ENCODE assay signal across 15 mouse cellular contexts in genomic region chr7:142326714-142327445, GRCm38 (mm10). TPM values are rescaled to one million over a fixed set of nuclear protein-coding genes. Genes with fewer than 3 reads are reported as not detected.
DNase-seq lines count a peak whose midpoint lies in the region; ATAC-seq lines count a peak whose summit lies in the region.
"Had no signal": no experiment of that assay in that cellular context is flagged by ENCODE, and none has a peak within 500 bp of the region (broad histone marks: within the 10 kb centered on the region; RNA-seq: fewer than 3 reads in every experiment).

No protein-coding gene starts in this region.

- no peak overlapping the region for H3K4me3 ChIP-seq in kidney, embryonic 14.5 days (ENCODE audit: low read length)
- H3K4me3 ChIP-seq: neural tube, embryonic 13.5 days had no signal

- H3K27me3 ChIP-seq in kidney, embryonic 14.5 days (ENCODE audit: control insufficient read depth, insufficient read depth, low read length): no peaks in the 10 kb centered on the region
- H3K27me3 ChIP-seq: neural tube, embryonic 13.5 days had no signal

- no peaks in the 10 kb centered on the region for H3K9me3 ChIP-seq in kidney, embryonic 14.5 days (ENCODE audit: control insufficient read depth, low read length)
- H3K9me3 ChIP-seq: neural tube, embryonic 13.5 days had no signal

- H3K9ac ChIP-seq in kidney, embryonic 14.5 days (ENCODE audit: low read depth, low read length): no peak overlapping the region
- H3K9ac ChIP-seq: neural tube, embryonic 13.5 days had no signal

- ATAC-seq in kidney, embryonic 14.5 days (ENCODE audit: low FRiP score, low TSS enrichment): no peak
- ATAC-seq in erythroblast, adult 5-6 weeks (replicated peaks; ENCODE audit: low FRiP score, poor library complexity, severe bottlenecking): no peak
- ATAC-seq: inflammation-experienced regulatory T-cells, adult 6 months; midbrain, embryonic 16.5 days had no signal

- peak overlapping the region; percentile 10; the same call in 1 of the 2 replicates for H3K27ac ChIP-seq in kidney, embryonic 14.5 days (ENCODE audit: low read depth, low read length)
- H3K27ac ChIP-seq: neural tube, embryonic 13.5 days had no signal

- peaks cover 18% of the 10 kb centered on the region for H3K4me1 ChIP-seq in kidney, embryonic 14.5 days (ENCODE audit: control insufficient read depth, insufficient read depth, low read length)

- no peaks in the 10 kb centered on the region for H3K36me3 ChIP-seq in kidney, embryonic 14.5 days (ENCODE audit: control insufficient read depth, insufficient read depth, low read length)
- H3K36me3 ChIP-seq: neural tube, embryonic 13.5 days had no signal

- 50% methylated on average over 9 of the region's 9 CpGs for WGBS in kidney, embryonic 14.5 days

- no peak overlapping the region for H3K4me2 ChIP-seq in kidney, embryonic 14.5 days (replicated peaks; ENCODE audit: low read depth, low read length)
- H3K4me2 ChIP-seq: neural tube, embryonic 13.5 days had no signal

- DNase-seq in adrenal gland, adult 8-10 months: peak; percentile 39
- no peak for DNase-seq in adrenal gland, postnatal 4 days (ENCODE audit: low spot score in 2 of 2)
- no peak for DNase-seq in kidney, adult 9 months
- DNase-seq in ovary, adult 18-20 months (ENCODE audit: low spot score): peak; percentile 42
- DNase-seq in ovary, postnatal 14 days (ENCODE audit: low spot score): no peak
- DNase-seq in yolk sac, embryonic 10.5 days (ENCODE audit: low spot score): peak; percentile 82
- DNase-seq: lung, adult 2 months had no signal

RNA-seq across cellular contexts. Expression of gene Krtap5-4, which starts 23.5 kb away (rescaled TPM):
- not detected for total RNA-seq in adrenal gland, adult 8-10 months (2022)
- total RNA-seq in adrenal gland, postnatal 4 days (2021): not detected
- polyA plus RNA-seq in kidney, embryonic 14.5 days (2014; fragmentation: Nextera tagmentation; extraction: Ambion mirVana): not detected in 2 replicates
- total RNA-seq in erythroblast, adult 5-6 weeks (2015; ENCODE audit: low replicate concordance): not detected in 2 replicates
- total RNA-seq in erythroblast, adult 5-6 weeks (2017; ENCODE audit: low replicate concordance): not detected in 2 replicates
- total RNA-seq: left cerebral cortex, postnatal 25 days had no signal
- polyA plus RNA-seq: frontal cortex, adult 2 months; gonadal fat pad, adult 2 months; inflammation-experienced regulatory T-cells, adult 6 months; lung, adult 2 months; midbrain, embryonic 16.5 days; neural tube, embryonic 13.5 days had no signal

RNA-seq across cellular contexts. Expression of gene Krtap5-1, which starts 30.0 kb away (rescaled TPM):
- total RNA-seq in adrenal gland, adult 8-10 months (2022): not detected
- total RNA-seq in adrenal gland, postnatal 4 days (2021): not detected
- not detected in 2 replicates for polyA plus RNA-seq in kidney, embryonic 14.5 days (2014; fragmentation: Nextera tagmentation; extraction: Ambion mirVana)
- total RNA-seq in erythroblast, adult 5-6 weeks (2015; ENCODE audit: low replicate concordance): not detected in 2 replicates
- total RNA-seq in erythroblast, adult 5-6 weeks (2017; ENCODE audit: low replicate concordance): not detected in 2 replicates
- total RNA-seq: left cerebral cortex, postnatal 25 days had no signal
- polyA plus RNA-seq: frontal cortex, adult 2 months; gonadal fat pad, adult 2 months; inflammation-experienced regulatory T-cells, adult 6 months; lung, adult 2 months; midbrain, embryonic 16.5 days; neural tube, embryonic 13.5 days had no signal

RNA-seq across cellular contexts. Expression of gene Ifitm10, which starts 46.7 kb away (rescaled TPM):
- 1 to 10 TPM; 2.7 to 7.8 (median 5.3) TPM for total RNA-seq in adrenal gland, adult 8-10 months (2022)
- total RNA-seq in adrenal gland, postnatal 4 days (2021): 1 to 10 TPM; 5.1 to 6.2 TPM
- 1.4 and 1.7 TPM in 2 replicates for polyA plus RNA-seq in kidney, embryonic 14.5 days (2014; fragmentation: Nextera tagmentation; extraction: Ambion mirVana)
- 1.0 and 1.2 TPM in 2 replicates for total RNA-seq in erythroblast, adult 5-6 weeks (2015; ENCODE audit: low replicate concordance)
- 0.42 TPM in 1 of 2 replicates, not detected in the other for total RNA-seq in erythroblast, adult 5-6 weeks (2017; ENCODE audit: low replicate concordance)

RNA-seq across cellular contexts. Expression of gene Gm4559, which starts 52.7 kb away (rescaled TPM):
- not detected for total RNA-seq in adrenal gland, adult 8-10 months (2022)
- total RNA-seq in adrenal gland, postnatal 4 days (2021): not detected
- polyA plus RNA-seq in kidney, embryonic 14.5 days (2014; fragmentation: Nextera tagmentation; extraction: Ambion mirVana): not detected in 2 replicates
- not detected in 2 replicates for total RNA-seq in erythroblast, adult 5-6 weeks (2015; ENCODE audit: low replicate concordance)
- not detected in 2 replicates for total RNA-seq in erythroblast, adult 5-6 weeks (2017; ENCODE audit: low replicate concordance)
- total RNA-seq: left cerebral cortex, postnatal 25 days had no signal
- polyA plus RNA-seq: frontal cortex, adult 2 months; gonadal fat pad, adult 2 months; inflammation-experienced regulatory T-cells, adult 6 months; lung, adult 2 months; midbrain, embryonic 16.5 days; neural tube, embryonic 13.5 days had no signal

RNA-seq across cellular contexts. Expression of gene Gm49369, which starts 55.6 kb away (rescaled TPM):
- total RNA-seq in adrenal gland, adult 8-10 months (2022): 10 to 100 TPM in 3 of 4 experiments, 1 to 10 TPM in 1; 9.0 to 16.1 (median 11.0) TPM
- total RNA-seq in adrenal gland, postnatal 4 days (2021): 1 to 10 TPM in 1 of 2 experiments, under 1 TPM in 1; 0.48 to 4.3 TPM
- not detected in 2 replicates for polyA plus RNA-seq in kidney, embryonic 14.5 days (2014; fragmentation: Nextera tagmentation; extraction: Ambion mirVana)
- not detected in 2 replicates for total RNA-seq in erythroblast, adult 5-6 weeks (2015; ENCODE audit: low replicate concordance)
- total RNA-seq in erythroblast, adult 5-6 weeks (2017; ENCODE audit: low replicate concordance): 121 and 215 TPM in 2 replicates

Comparison
In these comparisons a context has a peak if more than half of its experiments do, and no peak if none do; other contexts are left out.
1. DNase-seq: peak in adrenal gland, adult 8-10 months (single experiment), ovary, adult 18-20 months (single experiment) and yolk sac, embryonic 10.5 days (single experiment); none in adrenal gland, postnatal 4 days (0 of 2), kidney, adult 9 months (single experiment) and ovary, postnatal 14 days (single experiment).